Mouse (Mus musculus): ENCODE results near the gene Cds2. TPM values are rescaled to one million over a fixed set of nuclear protein-coding genes. Genes with fewer than 3 reads are reported as not detected.
"Not testable (repeated sequence)": the region's sequence is repeated elsewhere in the genome, so short reads cannot be mapped to it uniquely, and the experiment has no call there.

Cds2 gene
- polyA plus RNA-seq (2012; rRNA removed), result 23.4 and 29.0 TPM in 2 replicates

DNA sequence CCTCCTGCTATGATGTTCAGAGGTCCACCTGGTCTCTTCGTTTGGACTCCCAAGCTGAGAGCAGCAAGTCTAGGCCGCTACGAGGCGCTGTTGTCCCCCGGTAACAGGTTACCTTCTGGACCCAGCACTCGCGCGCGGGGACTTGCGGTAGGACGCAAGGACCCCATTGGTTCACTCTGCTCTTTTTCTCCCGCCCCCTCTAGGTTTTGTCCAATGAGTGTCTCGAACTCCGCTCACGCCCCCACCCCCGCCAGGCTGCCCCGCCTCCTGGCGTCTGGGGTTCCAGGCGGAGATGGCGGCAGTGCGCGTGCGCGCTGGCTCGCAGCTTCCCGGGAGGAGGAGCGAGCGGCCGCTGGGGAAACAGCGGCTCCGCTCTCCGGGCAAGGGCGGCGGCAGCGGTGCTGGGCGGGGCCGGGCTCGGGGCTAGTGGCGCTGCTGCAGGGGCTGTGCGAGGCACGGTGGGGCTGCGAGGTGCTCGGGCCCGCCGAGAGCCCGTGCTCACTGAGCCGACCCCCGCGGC lies at the start of gene Cds2:
Gene Cds2, plus strand, starts transcription at position 270 of the 520 bp plus-strand sequence.
- under 1% methylated on average over 49 of the region's 49 CpGs for WGBS
- peak; percentile 95 for DNase-seq (ENCODE audit: low read depth, low spot score)

DNA sequence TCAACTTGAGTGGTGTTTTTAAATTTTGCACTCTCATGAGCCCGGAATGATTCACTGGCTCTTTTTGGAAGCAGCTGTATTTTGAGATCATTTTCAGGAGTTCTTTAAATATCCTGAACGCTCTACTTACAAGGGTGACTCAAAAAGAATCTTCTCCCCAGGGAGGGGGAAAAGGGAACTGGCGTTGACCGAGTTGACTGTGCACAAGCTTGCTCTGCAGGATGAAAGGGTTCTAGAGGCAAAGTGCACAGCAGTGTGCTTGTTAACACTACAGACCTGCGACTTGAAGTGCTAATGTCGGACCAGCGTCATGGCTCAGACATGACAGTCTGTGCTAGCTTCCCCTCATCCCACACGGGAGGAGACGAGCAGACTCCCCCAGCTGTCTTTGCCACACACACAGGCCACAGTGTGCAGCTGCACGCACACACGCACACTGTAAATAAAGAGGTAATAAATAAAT lies 41.3 kb upstream of the Cds2 start:
- DNase-seq (ENCODE audit: low read depth, low spot score), result no peak

DNA sequence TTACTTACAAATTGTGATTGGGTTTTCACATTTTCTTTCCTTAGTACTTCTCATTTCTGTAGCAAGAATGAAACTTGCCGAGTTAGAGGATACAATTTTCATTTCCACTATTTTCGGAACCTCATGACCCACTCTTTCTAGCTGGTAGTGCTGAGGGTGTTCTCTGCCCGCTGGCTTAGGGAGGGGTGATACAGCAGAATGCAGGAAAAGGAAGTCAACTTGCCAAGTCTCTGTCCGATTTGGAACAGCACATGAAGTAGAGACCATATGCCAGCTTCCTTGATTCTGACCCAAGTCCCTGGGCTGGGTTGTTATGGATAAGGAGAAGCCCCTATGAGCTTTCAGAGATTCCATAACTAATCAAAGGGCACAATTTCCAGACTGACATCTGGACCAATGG lies 38.6 kb upstream of the Cds2 start:
- 83% methylated on average over 4 of the region's 4 CpGs for WGBS

More for the DNA sequence above, 41.3 kb upstream of the Cds2 start:
- WGBS, result 66% methylated on average over 11 of the region's 11 CpGs

DNA sequence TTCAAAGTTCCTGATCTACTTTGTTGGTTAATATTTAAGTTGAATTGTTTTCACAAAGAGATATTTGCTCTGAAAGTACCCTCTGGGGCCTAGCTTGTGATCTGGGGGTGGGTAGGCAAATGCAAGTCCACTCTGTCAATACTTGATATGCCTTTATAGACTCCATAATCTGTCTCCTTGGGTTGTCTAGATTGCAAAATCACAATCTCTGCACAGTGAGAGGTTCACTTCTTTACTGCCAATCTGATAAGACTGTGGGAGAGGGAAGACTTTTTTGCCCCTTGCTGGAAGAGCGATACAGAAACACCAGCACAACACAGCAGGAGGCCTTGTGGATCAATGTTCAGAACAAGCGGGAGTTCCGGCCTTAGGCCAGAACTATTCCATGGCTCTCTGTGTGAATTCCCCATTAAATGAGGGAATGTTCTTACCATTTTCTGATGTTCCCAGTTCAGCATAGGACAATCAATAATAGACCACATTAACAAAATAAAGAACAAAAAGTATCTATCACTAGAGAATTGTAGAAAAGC lies 30.5 kb upstream of the Cds2 start:
- DNase-seq (ENCODE audit: low read depth, low spot score), result no peak
- 86% methylated on average over 3 of the region's 3 CpGs for WGBS

More for the DNA sequence above, 38.6 kb upstream of the Cds2 start:
- DNase-seq (ENCODE audit: low read depth, low spot score), result no peak

DNA sequence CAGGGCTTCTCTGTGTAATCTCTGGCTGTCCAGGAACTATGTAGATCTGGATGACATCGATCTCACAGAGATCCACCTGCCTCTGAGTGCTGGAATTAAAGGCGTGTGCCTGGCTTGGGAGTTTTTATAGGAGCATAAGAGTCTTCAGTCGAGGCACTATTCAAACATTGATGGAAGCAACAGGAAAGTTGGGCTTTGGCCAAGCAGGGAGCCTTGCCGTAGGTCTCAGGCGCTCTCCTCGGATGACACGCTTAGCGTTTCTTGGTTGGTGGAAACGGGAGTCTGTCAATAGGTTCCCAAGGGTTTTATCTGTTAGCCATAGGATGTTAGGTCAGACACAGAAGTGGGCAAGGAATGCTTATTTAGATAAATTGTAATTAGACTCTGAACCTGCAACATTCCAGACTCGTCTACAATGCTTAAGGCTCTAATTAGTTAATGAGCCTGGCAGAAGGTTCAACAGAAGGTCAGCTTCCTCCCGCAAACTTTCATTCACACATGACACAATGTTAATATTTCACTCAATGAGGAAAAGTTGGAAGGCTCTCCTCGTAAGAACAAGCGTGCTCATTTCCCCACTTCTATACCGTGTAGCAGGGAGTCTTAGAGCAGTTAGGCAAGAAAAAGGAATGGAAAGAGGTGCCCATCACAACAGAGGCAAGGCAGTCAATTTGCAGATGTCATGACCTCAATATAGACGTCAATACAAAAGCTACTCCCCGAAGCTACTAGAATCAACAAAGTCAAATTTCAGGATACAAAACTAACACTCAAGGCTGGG lies 28.8 kb upstream of the Cds2 start:
- DNase-seq (ENCODE audit: low read depth, low spot score), result no peak
- 23% methylated on average over 16 of the region's 16 CpGs for WGBS

DNA sequence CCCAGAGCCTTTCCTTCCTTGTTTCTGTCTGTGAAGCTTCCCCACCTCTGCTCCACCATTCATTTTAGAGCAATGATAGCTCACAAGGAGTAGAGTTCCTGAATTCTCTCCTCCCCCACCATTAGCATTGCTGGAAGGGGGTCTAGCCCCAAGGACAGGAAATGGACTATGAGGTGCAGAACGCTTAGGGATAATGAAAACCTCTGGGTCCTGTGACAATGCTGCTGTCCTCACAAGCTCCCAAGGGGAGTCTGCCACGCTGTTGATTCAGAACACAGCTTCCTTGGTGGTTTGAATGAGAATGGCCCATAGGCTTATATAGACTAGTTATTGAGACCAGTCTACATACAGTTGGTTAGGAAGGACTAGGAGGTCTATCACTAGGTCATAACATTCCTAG lies 27.7 kb upstream of the Cds2 start:
- DNase-seq (ENCODE audit: low read depth, low spot score), result no peak
- WGBS, result 65% methylated on average over 2 of the region's 2 CpGs

DNA sequence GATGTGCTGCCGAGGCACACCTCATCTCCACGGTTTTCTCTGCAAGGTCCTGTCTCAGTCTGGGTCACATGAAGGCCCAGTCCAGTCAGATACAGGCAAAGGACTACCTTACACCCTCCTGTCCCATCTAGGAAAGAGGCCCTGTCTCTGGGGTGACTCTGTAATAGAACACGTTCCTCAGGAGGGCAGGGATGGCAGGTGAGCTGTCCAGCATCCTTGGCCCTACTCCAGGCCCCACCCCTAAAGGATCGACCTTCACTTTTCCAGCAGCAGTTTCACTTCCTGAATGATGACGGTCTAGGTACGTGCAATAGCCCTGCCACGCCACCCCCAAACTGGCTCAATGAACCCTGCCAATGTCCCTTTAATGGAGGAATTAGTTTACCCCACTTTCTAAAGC lies 27.0 kb upstream of the Cds2 start:
- WGBS, result 27% methylated on average over 7 of the region's 7 CpGs

DNA sequence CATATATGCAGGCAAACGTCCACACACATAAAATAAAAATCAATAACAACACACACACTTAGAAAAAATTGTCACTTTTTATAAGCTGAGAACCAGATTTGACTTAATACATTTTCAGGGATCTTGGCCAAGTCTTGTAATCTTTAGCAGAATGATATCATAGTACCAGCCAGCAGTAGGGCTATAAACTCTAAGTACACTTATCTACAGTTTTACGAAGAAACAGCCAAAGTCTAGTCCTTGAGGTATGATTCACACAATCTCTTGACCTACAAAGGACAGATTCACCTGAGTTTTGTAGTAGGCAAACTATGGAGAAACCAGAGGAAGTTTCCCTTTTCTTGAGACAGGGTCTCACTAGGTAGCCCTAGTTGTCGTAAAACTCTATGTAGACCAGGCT lies 23.5 kb upstream of the Cds2 start:
- 42% methylated on average over 3 of the region's 3 CpGs for WGBS
- not testable (repeated sequence) for DNase-seq (ENCODE audit: low read depth, low spot score)

More for the DNA sequence above, 27.0 kb upstream of the Cds2 start:
- DNase-seq (ENCODE audit: low read depth, low spot score), result no peak

DNA sequence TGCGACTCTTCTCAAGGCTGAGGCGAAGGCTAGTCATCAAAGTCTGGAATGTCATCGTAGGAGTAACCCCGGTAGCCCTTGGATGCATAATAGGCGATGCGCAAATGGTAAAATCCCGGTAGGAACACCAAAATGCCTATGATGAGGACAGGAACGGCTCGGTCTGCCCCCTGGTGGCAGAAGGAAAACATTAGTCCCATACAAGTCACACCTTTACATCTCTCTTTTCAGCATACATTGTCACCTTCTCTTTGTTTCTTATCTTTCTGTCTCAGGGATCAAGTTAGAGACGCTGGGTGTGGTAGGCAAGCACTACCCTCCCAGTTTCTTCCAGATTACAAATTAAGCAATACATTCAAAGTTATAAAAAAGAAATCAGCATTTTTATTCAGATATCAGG lies 22.5 kb upstream of the Cds2 start:
- DNase-seq (ENCODE audit: low read depth, low spot score), result not testable (repeated sequence)
- 21% methylated on average over 10 of the region's 10 CpGs for WGBS

DNA sequence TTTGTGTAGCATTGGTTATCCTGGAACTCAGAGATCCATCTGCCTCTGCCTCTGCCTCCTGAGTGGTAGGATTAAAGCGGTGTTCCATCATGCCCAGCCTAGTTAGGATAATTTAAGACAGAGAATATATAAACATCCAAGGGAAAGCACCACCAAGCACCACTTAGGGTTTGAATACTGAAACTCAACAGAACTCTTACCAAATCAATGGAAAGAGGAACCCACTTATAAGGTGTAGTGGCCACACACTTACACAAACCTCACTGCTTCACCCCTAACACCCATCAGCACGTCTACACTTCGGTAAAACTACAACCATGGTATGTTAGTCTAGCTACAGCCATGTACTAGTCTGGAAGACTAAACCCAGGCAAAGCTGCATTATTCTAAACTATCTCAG lies 19.6 kb upstream of the Cds2 start:
- 95% methylated on average over 3 of the region's 3 CpGs for WGBS
- DNase-seq (ENCODE audit: low read depth, low spot score), result no peak

DNA sequence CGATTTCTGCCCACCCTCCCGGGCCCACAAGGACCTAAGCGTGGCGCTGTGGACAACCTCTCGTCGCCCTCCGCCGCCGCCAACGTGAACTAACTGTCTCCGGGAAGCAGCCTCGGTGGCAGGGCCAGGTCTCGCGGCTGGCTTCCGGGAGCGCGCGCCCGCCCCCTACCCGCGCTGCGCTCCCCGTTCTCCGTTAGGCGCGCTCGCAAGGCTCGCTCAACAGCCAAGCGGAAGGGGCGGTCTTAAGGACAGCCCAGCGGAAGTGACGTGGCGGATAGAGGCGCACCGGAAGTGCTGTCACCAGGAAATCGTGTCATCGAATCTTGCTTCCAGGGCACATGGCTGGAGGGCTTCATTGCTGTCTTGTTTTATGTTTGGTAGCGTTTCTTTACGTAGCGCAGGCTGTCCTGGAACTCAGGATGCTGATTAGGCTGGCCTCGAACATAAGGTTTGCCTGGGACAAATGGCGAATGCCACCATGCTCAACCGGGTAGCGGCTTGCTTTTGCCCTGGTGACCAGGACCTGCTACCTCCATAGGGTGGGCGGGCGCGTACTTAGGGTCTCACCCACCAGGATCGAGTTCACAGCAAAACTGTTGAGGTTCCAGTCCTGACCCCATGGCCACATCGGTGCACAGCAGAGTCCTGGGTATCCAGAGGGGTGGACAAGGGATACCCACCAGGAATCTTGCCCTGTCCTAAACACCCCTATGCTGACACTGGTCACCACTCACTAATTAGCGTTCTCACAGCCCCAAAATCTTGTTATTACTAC lies 15.2 kb upstream of the Cds2 start, which contains the start of gene Tmem230:
Gene Tmem230, minus strand, starts transcription at position 269 of the 775 bp plus-strand sequence.
- DNase-seq (ENCODE audit: low read depth, low spot score), result no peak
- WGBS, result 5% methylated on average over 50 of the region's 50 CpGs

DNA sequence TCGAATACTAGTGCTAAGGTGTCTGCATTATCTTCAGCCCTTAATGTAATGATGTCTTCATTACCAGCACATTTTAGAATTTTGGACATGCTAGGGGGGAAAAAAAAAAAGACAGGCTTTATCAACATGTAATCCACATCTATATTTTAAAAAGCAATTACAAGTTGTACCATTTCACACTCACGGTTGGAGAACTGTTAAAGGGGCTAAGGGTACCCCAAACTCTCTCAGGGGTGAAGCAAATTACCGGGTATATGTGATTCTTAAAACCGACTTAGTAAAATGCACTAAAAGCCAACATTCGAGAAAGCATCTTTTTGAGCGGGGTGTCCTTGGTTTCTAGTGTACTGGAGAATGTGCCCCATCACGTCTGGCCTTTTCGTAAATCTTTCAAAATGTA lies 11.0 kb upstream of the Cds2 start:
- 3% methylated on average over 8 of the region's 8 CpGs for WGBS
- DNase-seq (ENCODE audit: low read depth, low spot score), result no peak

DNA sequence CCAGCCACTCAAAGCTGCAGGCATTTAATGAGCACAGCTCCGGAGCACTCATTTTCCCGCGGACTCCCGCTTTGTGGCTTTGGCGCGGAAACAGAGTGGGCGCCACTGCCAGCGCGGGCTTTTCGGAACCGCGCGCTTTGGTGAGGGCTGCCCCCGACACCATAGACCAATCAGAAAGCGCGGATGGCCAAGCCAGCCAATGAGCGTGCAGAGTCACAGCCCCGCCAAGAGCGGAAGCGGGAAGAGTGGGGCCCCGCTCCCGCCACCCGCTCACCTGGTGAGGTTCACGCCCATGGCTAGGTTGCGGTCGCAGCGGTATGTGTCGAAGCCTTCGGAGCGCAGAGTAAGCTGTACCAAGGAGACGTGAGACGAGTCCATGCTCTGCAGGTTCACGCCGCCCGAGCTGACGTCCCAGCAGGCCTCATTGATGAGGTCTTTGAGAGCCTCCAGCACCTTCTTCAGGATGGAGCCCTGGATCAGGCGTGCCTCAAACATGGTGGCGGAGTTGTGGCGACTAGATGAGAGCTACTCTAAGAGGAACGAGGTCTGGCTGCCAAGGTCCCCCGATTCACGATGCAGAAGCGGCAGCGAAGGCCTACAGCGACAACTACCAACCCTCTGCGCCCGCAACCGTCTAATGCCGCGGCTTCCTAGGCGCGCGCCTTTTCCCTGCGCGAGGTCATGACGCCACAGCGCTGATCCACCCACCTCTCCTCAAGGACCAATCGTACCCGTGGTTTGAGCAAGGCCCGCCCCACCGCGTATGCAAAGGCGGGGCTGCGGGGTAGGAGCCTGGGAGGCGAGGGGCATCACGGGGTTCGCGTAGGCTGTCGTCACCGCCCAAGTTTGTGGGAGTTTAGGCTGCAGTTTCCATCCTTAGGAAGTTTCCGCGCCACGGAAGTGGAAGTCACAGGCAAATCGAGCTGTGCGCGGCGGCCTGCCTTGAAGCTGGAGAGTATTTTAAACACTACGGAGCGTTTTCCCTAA lies 10.1 kb upstream of the Cds2 start, which contains the start of gene Pcna:
Gene Pcna, minus strand, starts transcription at position 773 of the 987 bp plus-strand sequence.
- peak; percentile 95 for DNase-seq (ENCODE audit: low read depth, low spot score)
- WGBS, result under 1% methylated on average over 79 of the region's 79 CpGs

DNA sequence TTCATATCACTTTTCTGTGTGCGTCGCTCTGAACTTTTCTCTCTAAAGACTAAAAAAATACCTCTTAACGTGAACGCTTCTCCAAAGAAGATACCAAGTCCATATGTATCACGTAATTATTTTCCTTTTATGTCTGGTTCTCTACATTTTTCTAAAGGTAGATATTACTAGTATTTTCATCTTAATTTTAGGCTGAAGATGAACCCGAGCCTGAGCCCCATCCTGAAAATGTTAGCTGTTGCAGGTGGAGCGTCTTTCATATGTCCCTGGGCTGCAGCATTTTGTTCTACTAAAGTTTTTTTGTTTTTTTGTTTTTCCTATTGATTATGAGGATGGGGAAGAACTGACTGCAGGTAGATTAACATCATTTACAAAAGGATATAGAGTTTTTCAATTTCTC lies 9.3 kb upstream of the Cds2 start:
- DNase-seq (ENCODE audit: low read depth, low spot score), result no peak
- under 1% methylated on average over 7 of the region's 7 CpGs for WGBS

DNA sequence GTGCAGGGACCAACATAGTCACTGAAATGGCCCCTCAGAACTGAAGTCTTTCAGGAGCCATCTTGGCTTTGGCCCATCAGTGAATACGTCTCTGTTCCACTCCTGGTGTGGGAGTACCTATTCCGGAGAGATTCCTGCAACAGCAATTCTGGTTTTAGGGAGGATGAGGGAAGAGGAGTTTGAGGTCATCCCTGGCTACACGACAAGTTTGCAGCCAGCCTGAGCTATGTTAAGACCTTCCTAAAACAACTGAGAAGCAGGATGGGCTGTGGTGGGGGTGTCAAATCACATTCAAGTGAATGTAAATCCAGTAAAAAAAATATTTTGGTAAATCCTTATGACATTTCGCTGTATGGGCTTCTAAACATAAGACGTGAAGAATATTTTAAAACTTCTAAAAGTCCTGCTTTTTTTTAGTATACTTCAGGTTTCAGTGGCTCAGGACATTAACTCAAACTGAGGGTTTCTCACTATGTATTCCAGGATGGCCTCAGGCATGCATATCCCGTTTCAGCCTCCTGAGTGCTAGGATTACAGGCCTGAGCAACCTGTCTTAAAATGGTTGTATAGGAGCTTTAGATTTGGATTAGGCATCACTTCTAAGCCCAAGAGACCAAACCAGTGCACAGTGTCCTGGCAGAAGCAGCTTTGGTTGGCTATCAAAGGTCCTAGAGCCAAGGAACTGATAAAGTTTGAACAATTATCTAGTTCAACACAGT lies 5.4 kb upstream of the Cds2 start:
- no peak for DNase-seq (ENCODE audit: low read depth, low spot score)
- 92% methylated on average over 6 of the region's 6 CpGs for WGBS

DNA sequence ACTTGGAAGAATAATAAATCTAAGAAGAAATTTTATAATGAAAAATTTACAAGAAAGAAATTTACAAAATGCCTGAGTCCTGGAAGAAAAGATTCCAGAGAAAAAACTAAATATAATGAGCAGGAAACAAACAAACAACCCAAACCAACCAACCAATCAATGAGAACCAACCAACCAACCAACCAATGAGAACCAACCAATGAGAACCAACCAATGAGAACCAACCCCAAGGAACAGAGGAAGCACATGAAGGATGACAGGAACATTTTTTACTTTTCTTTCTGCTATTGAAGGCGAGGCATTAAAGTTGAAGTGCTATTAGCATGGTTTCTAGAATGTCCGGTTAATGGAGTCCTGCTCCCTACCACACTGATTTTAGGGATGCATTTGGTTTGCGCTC lies 2.3 kb upstream of the Cds2 start:
- WGBS, result 95% methylated on average over 3 of the region's 3 CpGs
- DNase-seq (ENCODE audit: low read depth, low spot score), result no peak

DNA sequence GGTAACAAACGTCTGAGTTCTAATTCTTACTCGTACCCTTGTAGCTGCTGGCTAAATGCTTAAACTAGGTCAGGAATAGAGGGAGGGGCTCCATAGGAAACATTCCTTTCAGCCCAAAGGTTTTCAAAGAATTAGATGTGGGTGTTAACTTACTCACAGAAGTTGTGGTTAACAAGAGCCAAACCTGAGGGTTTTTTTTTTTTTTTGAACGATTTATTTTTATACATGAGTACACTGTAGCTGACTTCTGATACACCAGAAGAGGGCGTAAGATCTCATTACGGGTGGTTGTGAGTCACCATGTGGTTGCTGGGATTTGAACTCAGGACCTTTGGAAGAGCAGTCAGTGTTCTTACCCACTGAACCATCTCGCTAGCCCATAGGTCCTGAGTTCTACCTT lies 773 bp upstream of the Cds2 start:
- 61% methylated on average over 6 of the region's 6 CpGs for WGBS
- no peak for DNase-seq (ENCODE audit: low read depth, low spot score)
